Mouse (Mus musculus) liver, embryonic 16.5 days (tissue): ENCODE data around the gene Cfap36. TPM values are rescaled to one million over a fixed set of nuclear protein-coding genes. Genes with fewer than 3 reads are reported as not detected.

ENCODE experiments used
- ATAC-seq: fragments of 200-750 bp; cut with Nextera tagmentation; 2 replicates; pipeline ENCODE4 v1.8.0; 2017; ENCODE audit warnings: low read depth, mild to moderate bottlenecking, moderate number of reproducible peaks, moderate library complexity
- H3K27ac ChIP-seq: fragments of 300-500 bp; sonication (generic); 2 replicates; pipeline ENCODE4 v1.5.1; 2014; ENCODE audit warnings: mild to moderate bottlenecking, low read length
- H3K27me3 ChIP-seq: fragments of 300-500 bp; sonication (generic); 2 replicates; pipeline ENCODE4 v1.6.1; 2014; ENCODE audit warnings: low read depth, low read length, mixed read lengths; ENCODE audit not compliant: control insufficient read depth, insufficient read depth
- H3K36me3 ChIP-seq: fragments of 300-500 bp; sonication (generic); 2 replicates; pipeline ENCODE4 v1.6.1; 2014; ENCODE audit warnings: mild to moderate bottlenecking; ENCODE audit not compliant: control insufficient read depth, insufficient read depth
- H3K4me1 ChIP-seq: fragments of 300-500 bp; sonication (generic); 2 replicates; pipeline ENCODE4 v1.6.1; 2014; ENCODE audit warnings: low read depth, low read length, mixed read lengths; ENCODE audit not compliant: control insufficient read depth
- H3K4me2 ChIP-seq: fragments of 300-500 bp; sonication (generic); 2 replicates; pipeline ENCODE4 v1.6.1; 2014; ENCODE audit warnings: low read depth, low read length, mixed read lengths
- H3K4me3 ChIP-seq: fragments of 300-500 bp; sonication (generic); 2 replicates; pipeline ENCODE4 v1.5.1; 2014; ENCODE audit warnings: low read depth, mild to moderate bottlenecking, low read length
- H3K9ac ChIP-seq: fragments of 300-500 bp; sonication (generic); 2 replicates; pipeline ENCODE4 v1.6.1; 2014; ENCODE audit warnings: low read depth, low read length
- H3K9me3 ChIP-seq: fragments of 300-500 bp; sonication (generic); replicated peaks from 2 replicates; pipeline ENCODE4 v1.6.1; 2016; ENCODE audit warnings: low read length; ENCODE audit not compliant: control insufficient read depth
- WGBS: fragments of 180-500 bp; shearing (Covaris S2); extraction: QIAGEN DNeasy Blood & Tissue Kit; methylation state at CpG from one replicate; pipeline ENCODE4 v1.1.7; 2014; ENCODE audit not compliant: insufficient replicate concordance; 5-methylcytosine and 5-hydroxymethylcytosine counted together
- polyA plus RNA-seq: library from polyadenylated mRNA; unstranded; fragments of >200 nt; fragmentation: Nextera tagmentation; extraction: Ambion mirVana; gene quantifications from 2 replicates; pipeline ENCODE4 v1.2.1, GENCODE M21; 2015

Cfap36 gene
- polyA plus RNA-seq, 1 experiment from 2014 or later, result 8.8 TPM

DNA sequence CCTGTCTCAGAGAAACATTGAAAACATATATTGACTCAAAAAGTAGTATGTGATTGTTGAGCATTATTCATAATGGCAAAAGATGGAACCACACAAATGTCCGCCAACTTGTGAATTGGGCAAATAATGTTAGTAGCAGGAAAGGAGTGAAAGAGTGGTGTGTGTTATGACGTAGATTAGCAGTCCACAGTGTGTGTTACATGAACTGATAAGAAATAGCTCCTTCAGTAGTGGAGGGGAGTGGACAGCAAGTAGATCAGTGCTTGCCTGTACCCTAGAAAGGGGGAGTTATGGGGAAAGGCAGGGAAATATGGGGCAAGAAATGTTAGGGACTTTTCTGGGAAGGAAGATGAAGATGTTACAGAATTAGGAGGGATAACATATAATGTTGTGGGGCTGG, 31.0 kb downstream of the Cfap36 start:
- H3K36me3 ChIP-seq, result peaks cover 54% of the 10 kb centered on the region

GRCm38 (mm10) chr11:29209774-29210173, 37.4 kb downstream of the Cfap36 start:
- Histone ChIP-seq H3K4me1 (no peaks in the 10 kb centered on the region), H3K27me3 (no peaks in the 10 kb centered on the region), H3K27ac (no peak overlapping the region), H3K4me2 (no peak overlapping the region), H3K9ac (no peak overlapping the region), H3K36me3 (peaks cover 23% of the 10 kb centered on the region), H3K4me3 (no peak overlapping the region), H3K9me3 (no peaks in the 10 kb centered on the region)
- no peak for ATAC-seq
- WGBS, result 87% methylated on average over 2 of the region's 2 CpGs

More for the DNA sequence above, 31.0 kb downstream of the Cfap36 start:
- H3K4me3 ChIP-seq, result no peak overlapping the region
- no peak overlapping the region for H3K27ac ChIP-seq
- peaks cover 4% of the 10 kb centered on the region for H3K4me1 ChIP-seq
- 42% methylated on average over 2 of the region's 2 CpGs for WGBS
- peak; percentile 58 for ATAC-seq
- H3K9ac ChIP-seq, result no peak overlapping the region
- no peak overlapping the region for H3K4me2 ChIP-seq
- no peaks in the 10 kb centered on the region for H3K9me3 ChIP-seq
- no peaks in the 10 kb centered on the region for H3K27me3 ChIP-seq

DNA sequence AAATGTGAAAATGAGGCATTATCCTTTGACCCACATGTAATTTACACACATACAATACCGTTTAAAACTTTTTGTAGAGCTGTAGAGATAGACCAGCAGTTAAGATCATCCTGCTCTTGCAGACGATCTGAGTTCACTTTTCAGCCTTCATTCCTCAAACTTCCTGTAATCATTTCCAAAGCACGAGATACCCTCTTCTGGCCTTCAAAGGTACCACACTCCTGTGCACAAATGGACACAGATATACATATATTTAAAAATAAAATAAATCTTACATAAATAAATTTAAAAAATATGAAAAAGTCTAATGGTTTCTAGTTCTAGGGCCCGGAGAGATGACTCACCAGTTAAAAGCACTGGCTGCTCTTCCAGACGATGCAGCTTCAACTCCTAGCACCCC, 43.6 kb downstream of the Cfap36 start:
- Histone ChIP-seq H3K27me3 (no peaks in the 10 kb centered on the region), H3K4me3 (no peak overlapping the region), H3K9me3 (no peaks in the 10 kb centered on the region), H3K36me3 (peaks cover 8% of the 10 kb centered on the region), H3K4me2 (no peak overlapping the region), H3K9ac (no peak overlapping the region), H3K4me1 (no peaks in the 10 kb centered on the region), H3K27ac (no peak overlapping the region)
- 77% methylated on average over 5 of the region's 5 CpGs for WGBS
- ATAC-seq, result no peak

- Histone ChIP-seq H3K4me3 (no peak overlapping the region), H3K4me2 (no peak overlapping the region), H3K36me3 (peaks cover 23% of the 10 kb centered on the region), H3K27me3 (no peaks in the 10 kb centered on the region), H3K9ac (no peak overlapping the region), H3K4me1 (no peaks in the 10 kb centered on the region), H3K9me3 (no peaks in the 10 kb centered on the region), H3K27ac (no peak overlapping the region)
- WGBS, result 79% methylated on average over 2 of the region's 2 CpGs
- no peak for ATAC-seq
Observed at GRCm38 (mm10) chr11:29188981-29189380, 58.2 kb downstream of the Cfap36 start.

DNA sequence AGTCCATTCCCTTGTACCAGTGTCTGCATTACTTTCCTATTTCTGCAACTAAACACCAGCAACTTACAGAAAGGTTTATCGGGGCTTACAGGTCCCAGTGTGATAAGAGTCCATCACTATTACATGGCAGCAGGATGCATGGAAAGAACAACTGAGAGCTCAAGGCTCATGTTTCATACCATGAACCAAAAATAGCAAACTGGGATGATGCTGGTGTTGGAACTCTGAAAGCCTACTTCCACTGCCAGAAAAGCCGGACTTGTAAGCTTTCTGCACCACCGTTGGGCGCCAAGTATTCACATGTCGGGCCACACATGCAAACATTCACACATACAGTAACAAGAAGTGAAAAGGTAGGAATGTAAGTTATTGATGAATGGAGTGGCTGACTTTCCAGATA, 65.5 kb downstream of the Cfap36 start:
- no peak for ATAC-seq
- Histone ChIP-seq H3K9me3 (no peaks in the 10 kb centered on the region), H3K4me3 (no peak overlapping the region), H3K9ac (no peak overlapping the region), H3K4me2 (no peak overlapping the region), H3K27ac (no peak overlapping the region), H3K4me1 (no peaks in the 10 kb centered on the region), H3K27me3 (no peaks in the 10 kb centered on the region), H3K36me3 (peaks cover 29% of the 10 kb centered on the region)
- WGBS, result 84% methylated on average over 5 of the region's 5 CpGs

DNA sequence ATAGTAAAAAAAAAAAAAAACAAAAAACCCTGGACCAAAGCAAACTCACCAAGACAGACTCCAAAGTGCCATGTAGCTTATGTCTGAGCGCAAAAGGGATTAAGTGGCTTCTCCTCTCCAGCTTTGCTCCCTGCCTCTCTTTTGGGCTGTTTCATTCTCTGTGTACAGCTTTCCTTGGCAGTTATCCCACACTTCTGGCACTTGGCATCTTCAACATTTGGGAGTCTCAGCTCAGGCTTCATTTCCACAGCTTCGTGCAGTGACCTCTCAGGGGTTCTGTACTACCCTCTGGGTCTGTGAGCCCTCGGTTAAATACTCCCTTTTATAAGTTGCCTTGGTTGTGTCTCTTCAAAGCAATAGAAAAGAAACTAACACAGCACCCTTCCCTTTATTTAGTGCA, 66.6 kb downstream of the Cfap36 start:
- Histone ChIP-seq H3K36me3 (peaks cover 22% of the 10 kb centered on the region), H3K4me3 (no peak overlapping the region), H3K9ac (no peak overlapping the region), H3K4me2 (no peak overlapping the region), H3K9me3 (no peaks in the 10 kb centered on the region), H3K27me3 (no peaks in the 10 kb centered on the region), H3K4me1 (no peaks in the 10 kb centered on the region; the same call in 1 of the 2 replicates), H3K27ac (no peak overlapping the region)
- 85% methylated on average over 3 of the region's 3 CpGs for WGBS
- no peak for ATAC-seq

DNA sequence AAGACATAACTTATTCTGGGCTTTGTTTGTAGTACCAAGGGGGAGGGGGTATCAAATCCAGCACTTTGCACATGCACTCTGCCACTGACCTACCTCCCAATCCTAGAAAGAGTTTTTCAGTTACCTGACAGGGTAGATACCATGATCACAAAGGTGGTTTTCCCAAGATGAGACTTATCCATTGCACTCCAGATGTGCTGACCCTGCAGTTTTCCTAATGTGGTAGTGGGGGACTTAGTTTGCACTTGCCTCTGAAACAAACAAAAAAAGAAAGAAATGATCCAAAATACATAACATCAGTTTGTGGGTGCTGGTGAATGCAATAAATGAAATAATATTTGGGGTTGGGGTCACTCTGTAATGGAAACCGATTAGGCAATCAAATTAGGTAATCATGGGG, 67.9 kb downstream of the Cfap36 start:
- Histone ChIP-seq H3K4me1 (no peaks in the 10 kb centered on the region; the same call in 1 of the 2 replicates), H3K9me3 (no peaks in the 10 kb centered on the region), H3K4me2 (no peak overlapping the region), H3K4me3 (no peak overlapping the region), H3K36me3 (peaks cover 16% of the 10 kb centered on the region), H3K27me3 (no peaks in the 10 kb centered on the region), H3K9ac (no peak overlapping the region), H3K27ac (no peak overlapping the region)
- no peak for ATAC-seq
- 83% methylated on average over 1 of the region's 1 CpGs for WGBS

DNA sequence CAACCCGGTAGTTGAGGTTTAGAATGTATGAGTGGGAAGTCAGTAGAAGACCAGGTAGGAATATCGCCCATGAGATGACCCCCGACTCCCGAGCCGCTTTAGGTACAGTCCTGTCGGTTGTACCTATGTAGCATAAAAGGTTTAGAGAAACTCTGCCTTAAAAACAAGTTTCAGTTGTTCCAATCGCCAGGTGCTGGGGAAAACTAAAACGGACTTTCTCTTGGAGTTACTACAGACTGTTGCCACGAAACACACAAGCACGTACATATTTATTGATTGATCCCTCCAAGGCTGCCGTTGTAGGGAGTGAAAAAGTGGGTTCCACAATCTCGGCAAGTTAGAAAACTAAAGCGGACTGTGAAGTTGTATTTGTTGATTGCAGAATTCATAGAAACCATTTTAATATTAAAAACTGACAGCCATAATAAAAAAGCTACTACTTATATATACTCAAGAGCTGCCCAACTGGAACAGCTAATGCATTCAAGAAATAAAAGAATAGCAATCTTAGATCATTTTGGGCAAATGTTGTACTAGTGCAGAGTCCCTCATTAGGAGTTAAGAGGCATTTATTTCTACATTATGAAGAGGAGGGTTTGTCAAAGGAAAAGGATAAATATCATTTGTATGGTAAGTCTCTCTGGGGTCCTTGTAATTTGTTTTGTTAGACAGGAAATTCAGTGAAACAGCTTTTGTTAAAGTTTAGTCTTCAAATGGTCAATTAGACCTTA, 73.3 kb downstream of the Cfap36 start:
- no peaks in the 10 kb centered on the region for H3K9me3 ChIP-seq
- peaks cover 2% of the 10 kb centered on the region; the same call in 1 of the 2 replicates for H3K36me3 ChIP-seq
- H3K9ac ChIP-seq, result peak overlapping the region; percentile 99
- H3K27ac ChIP-seq, result peak overlapping the region; percentile 98
- peaks cover 6% of the 10 kb centered on the region for H3K4me1 ChIP-seq
- 2% methylated on average over 13 of the region's 13 CpGs for WGBS
- peak overlapping the region; percentile 99 for H3K4me3 ChIP-seq
- H3K27me3 ChIP-seq, result no peaks in the 10 kb centered on the region
- peak overlapping the region; percentile 64 for H3K4me2 ChIP-seq
- ATAC-seq, result no peak

DNA sequence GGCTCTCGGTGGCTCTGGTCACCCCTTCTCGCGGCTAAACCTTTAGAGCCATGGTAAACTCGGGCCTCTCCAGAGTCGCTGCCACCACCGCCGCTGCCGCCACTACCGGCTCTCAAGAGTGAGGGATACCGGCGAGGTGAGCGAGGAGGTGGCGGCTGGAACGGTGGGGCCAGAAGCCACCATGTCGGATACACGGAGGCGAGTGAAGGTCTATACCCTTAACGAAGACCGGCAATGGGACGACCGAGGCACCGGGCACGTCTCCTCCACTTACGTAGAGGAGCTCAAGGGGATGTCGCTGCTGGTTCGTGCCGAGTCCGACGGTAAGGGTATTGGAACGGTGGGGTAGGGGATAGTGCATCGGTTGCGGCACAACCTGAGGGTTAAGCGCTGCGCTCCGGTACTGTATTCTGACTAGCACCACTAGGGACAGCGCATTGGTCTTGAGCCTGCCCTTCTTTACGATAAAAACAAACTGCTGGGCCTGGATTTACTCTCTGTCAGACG, 74.0 kb downstream of the Cfap36 start:
- Histone ChIP-seq H3K36me3 (no peaks in the 10 kb centered on the region), H3K27ac (peak overlapping the region; percentile 98), H3K4me3 (peak overlapping the region; percentile 99), H3K27me3 (no peaks in the 10 kb centered on the region), H3K9me3 (no peaks in the 10 kb centered on the region), H3K4me1 (peaks cover 6% of the 10 kb centered on the region), H3K4me2 (peak overlapping the region; percentile 64), H3K9ac (peak overlapping the region; percentile 99)
- peak; percentile 69 for ATAC-seq
- WGBS, result under 1% methylated on average over 38 of the region's 38 CpGs
